Mouse (Mus musculus): ENCODE measurements at regions not wholly inside any gene's neighbourhood (a gene's known extent, or its start where the extent isn't known, plus 50 kb on each side); places are given as distances from the start of the nearest gene placed in this dataset.

- no peak for TF ChIP-seq POLR2A (IDR thresholded peaks at IDR 0.05; ENCODE audit: low read depth, low read length)
- TF ChIP-seq CTCF (IDR thresholded peaks at IDR 0.05; ENCODE audit: borderline replicate concordance, insufficient read depth, low read length) = no peak
These were observed 169.4 kb upstream of the Runx1 start for GRCm38 (mm10) chr16:92995132-92995992.

Data from embryonic fibroblast, embryonic 13.5 days (primary cell).